Mouse (Mus musculus) CH12.LX (cell line): ENCODE measurements around the gene Slc45a3. TPM values are rescaled to one million over a fixed set of nuclear protein-coding genes. Genes with fewer than 3 reads are reported as not detected.

ENCODE experiments used
- DNase-seq: peaks from one replicate; pipeline ENCODE4 v3.0.0-alpha.2; 2013; ENCODE audit errors: extremely low read depth
- H3K27ac ChIP-seq: 2 replicates; pipeline ENCODE4 v1.5.1; 2012; ENCODE audit warnings: low read depth, mild to moderate bottlenecking, control low read depth, moderate library complexity; ENCODE audit not compliant: insufficient read depth
- H3K27me3 ChIP-seq: replicated peaks from 2 replicates; pipeline ENCODE3; 2012; ENCODE audit warnings: inconsistent platforms
- H3K36me3 ChIP-seq, 2 experiments: replicated peaks in 1 of 2; 2 replicates each; pipeline versions ENCODE3 to v1.6.1; 2012; ENCODE audit warnings: inconsistent platforms in 1 of 2, low read length in 1 of 2, mild to moderate bottlenecking in 1 of 2, mixed read lengths in 1 of 2, moderate library complexity in 1 of 2; ENCODE audit not compliant: control insufficient read depth in 1 of 2, insufficient read depth in 1 of 2
- H3K4me1 ChIP-seq, 2 experiments: 2 replicates each; pipeline ENCODE4 v1.6.1; 2012; ENCODE audit warnings: inconsistent platforms in 1 of 2, moderate library complexity in 1 of 2; ENCODE audit not compliant: insufficient read depth in 2 of 2, control insufficient read depth in 1 of 2
- H3K4me2 ChIP-seq: 2 replicates; pipeline ENCODE4 v1.6.1; 2012; ENCODE audit warnings: low read depth, mild to moderate bottlenecking, control low read depth; ENCODE audit not compliant: poor library complexity, insufficient read depth, severe bottlenecking
- H3K4me3 ChIP-seq, 3 experiments: fragments of 150-350 bp in 1 of 3; sonication (generic) in 1 of 3; replicated peaks in 1 of 3; 2 replicates each; pipeline versions ENCODE3 to v1.5.1; 2011 to 2012; ENCODE audit warnings: low read depth in 2 of 3, low read length in 2 of 3, mild to moderate bottlenecking in 2 of 3, moderate library complexity in 2 of 3, control low read depth in 1 of 3, improper control_type of control experiment in 1 of 3, inconsistent platforms in 1 of 3, mixed read lengths in 1 of 3; ENCODE audit not compliant: poor library complexity in 1 of 3
- H3K79me2 ChIP-seq: replicated peaks from 2 replicates; pipeline ENCODE4 v1.6.1; 2012; ENCODE audit warnings: mild to moderate bottlenecking, moderate library complexity; ENCODE audit not compliant: control insufficient read depth, poor library complexity, insufficient read depth, severe bottlenecking; ENCODE audit errors: extremely low read depth
- H3K9ac ChIP-seq: 2 replicates; pipeline ENCODE4 v1.6.1; 2012; ENCODE audit warnings: low read depth, mild to moderate bottlenecking, control low read depth, moderate library complexity; ENCODE audit not compliant: insufficient read depth
- H3K9me3 ChIP-seq: replicated peaks from 2 replicates; pipeline ENCODE3; 2012; ENCODE audit warnings: low read length, inconsistent platforms, mixed read lengths
- CHD1 ChIP-seq: IDR thresholded peaks from 2 replicates; pipeline ENCODE4 v1.6.1; 2012; ENCODE audit warnings: low read depth, low read length, improper control_type of control experiment, inconsistent platforms
- CTCF ChIP-seq, 2 experiments: IDR thresholded peaks in 1 of 2; conservative IDR thresholded peaks in 1 of 2; 2 replicates each; pipeline ENCODE4 v1.5.1; 2011 to 2012; ENCODE audit warnings: low read depth in 2 of 2, low read length in 2 of 2, improper control_type of control experiment in 1 of 2, inconsistent platforms in 1 of 2, mild to moderate bottlenecking in 1 of 2, moderate library complexity in 1 of 2
- HCFC1 ChIP-seq: IDR thresholded peaks from 2 replicates; pipeline ENCODE4 v1.6.1; 2012; ENCODE audit warnings: low read depth, mild to moderate bottlenecking, inconsistent platforms, low read length, improper control_type of control experiment
- IRF4 ChIP-seq: IDR thresholded peaks from 2 replicates; pipeline ENCODE4 v1.6.1; 2014; ENCODE audit warnings: low read depth, mild to moderate bottlenecking, inconsistent platforms, low read length, improper control_type of control experiment
- JUN ChIP-seq: IDR thresholded peaks from 2 replicates; pipeline ENCODE4 v1.6.1; 2011; ENCODE audit warnings: low read depth, mild to moderate bottlenecking, low read length, improper control_type of control experiment, moderate library complexity; ENCODE audit not compliant: insufficient read depth
- JUND ChIP-seq: conservative IDR thresholded peaks from 2 replicates; pipeline ENCODE4 v1.6.1; 2011; ENCODE audit warnings: low read depth, low read length, improper control_type of control experiment
- KAT2A ChIP-seq: IDR thresholded peaks from 2 replicates; pipeline ENCODE4 v1.6.1; 2012; ENCODE audit warnings: low read length, improper control_type of control experiment, inconsistent platforms; ENCODE audit not compliant: insufficient replicate concordance
- MAZ ChIP-seq: IDR thresholded peaks from 2 replicates; pipeline ENCODE4 v1.6.1; 2012; ENCODE audit warnings: low read depth, mild to moderate bottlenecking, inconsistent platforms, low read length, improper control_type of control experiment, moderate library complexity
- MXI1 ChIP-seq: IDR thresholded peaks from 2 replicates; pipeline ENCODE4 v1.6.1; 2011; ENCODE audit warnings: mild to moderate bottlenecking, low read depth, low read length, improper control_type of control experiment
- MYC ChIP-seq: IDR thresholded peaks from 2 replicates; pipeline ENCODE4 v1.6.1; 2011; ENCODE audit warnings: low read depth, mild to moderate bottlenecking, improper control_type of control experiment, low read length
- POLR2A ChIP-seq: IDR thresholded peaks from 2 replicates; pipeline ENCODE4 v1.6.1; 2011; ENCODE audit warnings: low read depth, mild to moderate bottlenecking, improper control_type of control experiment, low read length
- POLR2AphosphoS2 ChIP-seq: IDR thresholded peaks from 2 replicates; pipeline ENCODE4 v1.6.1; 2011; ENCODE audit warnings: low read depth, low read length, improper control_type of control experiment
- RCOR1 ChIP-seq: conservative IDR thresholded peaks from 2 replicates; pipeline ENCODE4 v1.6.1; 2012; ENCODE audit warnings: low read depth, mild to moderate bottlenecking, inconsistent platforms, low read length, improper control_type of control experiment
- SIN3A ChIP-seq: IDR thresholded peaks from 2 replicates; pipeline ENCODE4 v1.6.1; 2012; ENCODE audit warnings: low read length, improper control_type of control experiment, inconsistent platforms
- USF1 ChIP-seq: IDR thresholded peaks from 2 replicates; pipeline ENCODE4 v1.6.1; 2014; ENCODE audit warnings: low read depth, mild to moderate bottlenecking, inconsistent platforms, low read length, improper control_type of control experiment
- ZC3H11A ChIP-seq: IDR thresholded peaks from 2 replicates; pipeline ENCODE4 v1.6.1; 2012; ENCODE audit warnings: low read depth, mild to moderate bottlenecking, inconsistent platforms, low read length, improper control_type of control experiment
- ZKSCAN1 ChIP-seq: IDR thresholded peaks from 2 replicates; pipeline ENCODE4 v1.6.1; 2012; ENCODE audit warnings: low read depth, inconsistent platforms, low read length, improper control_type of control experiment, borderline replicate concordance
- ZMIZ1 ChIP-seq: IDR thresholded peaks from 2 replicates; pipeline ENCODE4 v1.6.1; 2012; ENCODE audit warnings: low read depth, mild to moderate bottlenecking, inconsistent platforms, low read length, improper control_type of control experiment
- ZNF384 ChIP-seq: IDR thresholded peaks from 2 replicates; pipeline ENCODE4 v1.6.1; 2012; ENCODE audit warnings: low read depth, low read length, improper control_type of control experiment, inconsistent platforms
- dilution Hi-C: fragments of 300-500 bp; cut with MboI; formaldehyde crosslinking; loops from 2 replicates; pipeline ENCODE4 v1.14.3; 2020; ENCODE audit warnings: low sequenced_read_pairs; ENCODE audit not compliant: extremely low pct_unique_long_range_greater_than_20kb, extremely low pct_ligation_motif_present
- in situ Hi-C: fragments of 300-500 bp; cut with MboI; formaldehyde crosslinking; loops from 3 replicates; pipeline ENCODE4 v1.14.3; 2019; ENCODE audit warnings: low sequenced_read_pairs, low pct_ligation_motif_present, low pct_unique_long_range_greater_than_20kb, mixed read lengths
- polyA plus RNA-seq: library from polyadenylated mRNA; unstranded; fragments of >175 nt; gene quantifications from 2 replicates; pipeline ENCODE4 v1.2.1, GENCODE M21; 2012; ENCODE audit warnings: low read depth; ENCODE audit not compliant: insufficient read length
- total RNA-seq, 2 experiments: library from RNA; depleted of rRNA; stranded (reverse); fragments of 300-350 nt in 1 of 2; fragments of >200 nt in 1 of 2; gene quantifications; 2 replicates each; pipeline ENCODE4 v1.2.3; 2012 to 2014

Slc45a3 gene
- total and polyA plus RNA-seq, 3 experiments = 0.16 to 0.47 (median 0.20) TPM

- Histone ChIP-seq H3K9ac (no peak overlapping the region), H3K36me3 (no peaks in the 10 kb centered on the region), H3K27me3 (peaks cover 88% of the 10 kb centered on the region), H3K79me2 (no peaks in the 10 kb centered on the region), H3K4me1 (peaks cover 0 to 6% of the 10 kb centered on the region in 2 experiments; a peak in 2 of 4 replicates), H3K27ac (no peak overlapping the region), H3K9me3 (no peaks in the 10 kb centered on the region), H3K4me2 (no peak overlapping the region), H3K4me3 (no peak overlapping the region)
- in situ Hi-C loops (no loop called here), dilution Hi-C loops (no loop called here)
- DNase-seq = no peak
- TF ChIP-seq ZNF384 = no peak
- no peak for TF ChIP-seq HCFC1
- no peak for TF ChIP-seq RCOR1
- TF ChIP-seq KAT2A = no peak
- no peak for TF ChIP-seq MAZ
- TF ChIP-seq IRF4 = no peak
- TF ChIP-seq MYC = no peak
- TF ChIP-seq ZC3H11A = no peak
- TF ChIP-seq MXI1 = no peak
- TF ChIP-seq CHD1 = no peak
Observed at GRCm38 (mm10) chr1:131967336-131967735, 4.6 kb downstream of the Slc45a3 start.

GRCm38 (mm10) chr1:131968556-131968955, 5.8 kb downstream of the Slc45a3 start:
- no peak for TF ChIP-seq CTCF (conservative IDR thresholded peaks at IDR 0.05 in 1 of 2, IDR thresholded peaks at IDR 0.05 in 1 of 2; ENCODE audit: low read depth in 2 of 2, low read length in 2 of 2)
- Histone ChIP-seq H3K79me2 (no peaks in the 10 kb centered on the region), H3K9me3 (no peaks in the 10 kb centered on the region), H3K9ac (no peak overlapping the region), H3K27ac (no peak overlapping the region), H3K4me2 (no peak overlapping the region), H3K27me3 (peaks cover 89% of the 10 kb centered on the region), H3K4me1 (0 out of 4 replicates have a peak, but pooled peaks cover 0 to 4% of the 10 kb centered on the region in 2 experiments), H3K4me3 (no peak overlapping the region), H3K36me3 (no peaks in the 10 kb centered on the region)
- in situ Hi-C loops (no loop called here), dilution Hi-C loops (no loop called here)
- no peak for DNase-seq

DNA sequence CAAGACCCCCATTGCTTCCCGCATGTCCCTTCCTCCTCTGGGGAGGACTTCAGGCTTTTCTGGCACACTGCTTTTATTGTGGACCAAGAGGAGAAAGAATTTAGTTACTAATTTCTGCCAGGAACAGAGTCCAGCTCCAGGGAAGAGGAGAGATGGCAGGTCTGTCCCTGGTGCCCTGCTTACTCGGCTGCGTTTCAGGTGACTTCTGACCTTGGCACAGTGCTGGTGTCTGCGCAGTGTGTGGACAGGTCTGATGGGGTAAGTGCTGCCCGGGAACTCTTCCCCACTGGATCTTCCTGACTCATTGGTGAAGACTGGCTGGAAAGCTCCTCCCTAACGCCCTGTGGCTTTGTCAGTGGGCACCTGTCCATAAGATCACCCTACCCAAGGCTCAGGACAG, 6.2 kb downstream of the Slc45a3 start:
- Histone ChIP-seq H3K4me3 (no peak overlapping the region), H3K27ac (no peak overlapping the region), H3K4me1 (0 out of 4 replicates have a peak, but pooled peaks cover 0 to 4% of the 10 kb centered on the region in 2 experiments), H3K4me2 (no peak overlapping the region), H3K27me3 (peaks cover 89% of the 10 kb centered on the region), H3K79me2 (no peaks in the 10 kb centered on the region), H3K9ac (no peak overlapping the region), H3K9me3 (no peaks in the 10 kb centered on the region), H3K36me3 (no peaks in the 10 kb centered on the region)
- in situ Hi-C loops = no loop called here
- dilution Hi-C loops = no loop called here
- TF ChIP-seq USF1 (no peak), SIN3A (no peak), MYC (no peak), HCFC1 (no peak), POLR2AphosphoS2 (no peak), ZMIZ1 (no peak), POLR2A (no peak), JUN (no peak), JUND (no peak), ZKSCAN1 (no peak)
- DNase-seq = no peak
